Mouse (Mus musculus) neural tube, embryonic 13.5 days (tissue): ENCODE measurements around the gene Plbd2. TPM values are rescaled to one million over a fixed set of nuclear protein-coding genes. Genes with fewer than 3 reads are reported as not detected.
A peak's percentile ranks its signal among the peaks of the same experiment; 100 is the strongest.

Experiments
- ATAC-seq: fragments of 200-750 bp; cut with Nextera tagmentation; 2 replicates; pipeline ENCODE4 v1.8.0; 2017; ENCODE audit warnings: low read depth, mild to moderate bottlenecking, moderate TSS enrichment, moderate library complexity
- H3K27ac ChIP-seq: fragments of 300-500 bp; sonication (generic); replicated peaks from 2 replicates; pipeline ENCODE4 v1.5.1; 2015; ENCODE audit warnings: moderate library complexity, mild to moderate bottlenecking, inconsistent platforms
- H3K27me3 ChIP-seq: fragments of 300-500 bp; sonication (generic); 2 replicates; pipeline ENCODE4 v1.6.1; 2015; ENCODE audit warnings: mild to moderate bottlenecking, inconsistent platforms
- H3K36me3 ChIP-seq: fragments of 300-500 bp; sonication (generic); 2 replicates; pipeline ENCODE4 v1.6.1; 2015; ENCODE audit warnings: mild to moderate bottlenecking, inconsistent platforms
- H3K4me1 ChIP-seq: fragments of 300-500 bp; sonication (generic); replicated peaks from 2 replicates; pipeline ENCODE4 v1.6.1; 2015; ENCODE audit warnings: inconsistent platforms
- H3K4me2 ChIP-seq: fragments of 300-500 bp; sonication (generic); 2 replicates; pipeline ENCODE4 v1.6.1; 2015; ENCODE audit warnings: inconsistent platforms, mild to moderate bottlenecking, moderate library complexity
- H3K4me3 ChIP-seq: fragments of 300-500 bp; sonication (generic); 2 replicates; pipeline ENCODE4 v1.5.1; 2015; ENCODE audit warnings: mild to moderate bottlenecking, inconsistent platforms
- H3K9ac ChIP-seq: fragments of 300-500 bp; sonication (generic); 2 replicates; pipeline ENCODE4 v1.6.1; 2015; ENCODE audit warnings: moderate library complexity, mild to moderate bottlenecking, inconsistent platforms
- H3K9me3 ChIP-seq: fragments of 300-500 bp; sonication (generic); 2 replicates; pipeline ENCODE4 v1.6.1; 2016; ENCODE audit warnings: inconsistent platforms
- WGBS: fragments of 180-500 bp; shearing (Covaris S2); methylation state at CpG from one replicate; pipeline ENCODE4 v1.1.7; 2015; 5-methylcytosine and 5-hydroxymethylcytosine counted together
- polyA plus RNA-seq: library from polyadenylated mRNA; unstranded; fragments of >200 nt; fragmentation: Nextera tagmentation; extraction: Ambion mirVana; gene quantifications from 2 replicates; pipeline ENCODE4 v1.2.1, GENCODE M21; 2015

Gene Plbd2
- polyA plus RNA-seq, 1 experiment from 2014 or later, result 42.8 TPM

DNA sequence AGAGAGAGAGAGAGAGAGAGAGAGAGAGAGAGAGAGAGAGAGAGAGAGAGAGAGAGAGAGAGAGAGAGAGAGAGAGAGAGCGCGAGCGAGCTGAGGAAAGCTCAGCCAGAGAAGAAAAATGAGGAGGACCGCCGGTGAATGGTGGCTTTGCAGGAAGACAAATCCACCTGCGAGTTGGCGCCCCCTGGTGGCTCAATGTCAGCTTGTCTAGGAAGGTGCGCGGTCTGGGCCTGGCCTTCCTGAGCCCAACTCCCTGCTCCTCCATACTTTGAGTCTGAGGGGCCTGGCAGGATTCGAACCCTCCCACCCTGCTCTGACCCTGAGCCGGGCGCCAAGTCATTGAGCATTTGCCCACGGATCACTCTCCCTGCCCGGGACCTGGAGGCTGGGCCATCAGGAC is 62.7 kb downstream of the Plbd2 start:
- peak overlapping the region; percentile 92 for H3K9ac ChIP-seq

DNA sequence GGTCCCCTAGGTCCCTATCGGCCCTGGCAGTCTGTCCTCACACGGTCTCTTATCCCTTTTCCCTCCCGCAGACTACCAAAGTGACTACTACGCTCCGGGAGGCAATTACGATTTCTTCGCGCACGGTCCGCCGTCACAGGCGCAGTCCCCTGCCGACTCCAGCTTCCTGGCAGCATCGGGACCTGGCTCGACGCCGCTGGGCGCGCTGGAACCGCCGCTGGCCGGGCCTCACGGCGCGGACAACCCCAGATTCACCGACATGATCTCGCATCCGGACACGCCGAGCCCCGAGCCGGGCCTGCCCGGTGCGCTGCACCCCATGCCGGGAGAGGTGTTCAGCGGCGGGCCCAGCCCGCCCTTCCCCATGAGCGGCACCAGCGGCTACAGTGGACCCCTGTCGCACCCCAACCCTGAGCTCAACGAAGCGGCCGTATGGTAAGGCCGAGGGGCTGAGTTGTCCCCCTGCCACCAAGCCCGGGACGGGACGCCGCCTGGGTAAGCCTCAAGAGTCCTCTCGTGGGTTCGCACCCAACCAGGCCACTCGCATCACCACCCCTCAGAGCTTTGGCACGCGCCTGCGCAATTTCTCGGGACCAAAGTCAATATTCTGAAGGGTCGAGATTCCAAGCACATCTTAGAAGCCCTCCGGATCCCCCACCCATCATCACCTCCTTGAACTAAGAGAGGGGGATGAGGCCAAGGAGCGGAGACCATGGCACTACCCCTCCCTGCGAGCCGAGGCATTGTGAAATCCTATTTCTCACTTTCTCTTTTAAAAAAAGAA is 63.3 kb downstream of the Plbd2 start:
- peaks cover 76% of the 10 kb centered on the region for H3K27me3 ChIP-seq
- H3K36me3 ChIP-seq, result peaks cover 7% of the 10 kb centered on the region
- peak; percentile 32; the same call in 1 of the 2 replicates for ATAC-seq
- H3K27ac ChIP-seq, result peak overlapping the region; percentile 94
- no peaks in the 10 kb centered on the region for H3K9me3 ChIP-seq
- H3K4me3 ChIP-seq, result peak overlapping the region; percentile 59
- peak overlapping the region; percentile 92 for H3K9ac ChIP-seq
- peaks cover 38% of the 10 kb centered on the region for H3K4me1 ChIP-seq
- WGBS, result 1% methylated on average over 61 of the region's 61 CpGs
- H3K4me2 ChIP-seq, result peak overlapping the region; percentile 68

More for the DNA sequence above, 62.7 kb downstream of the Plbd2 start:
- ATAC-seq, result peak; percentile 72
- H3K9me3 ChIP-seq, result no peaks in the 10 kb centered on the region
- WGBS, result 4% methylated on average over 14 of the region's 14 CpGs
- H3K36me3 ChIP-seq, result peaks cover 7% of the 10 kb centered on the region
- peaks cover 73% of the 10 kb centered on the region for H3K27me3 ChIP-seq
- H3K4me2 ChIP-seq, result peak overlapping the region; percentile 68
- peak overlapping the region; percentile 94 for H3K27ac ChIP-seq
- H3K4me3 ChIP-seq, result peak overlapping the region; percentile 59
- H3K4me1 ChIP-seq, result peaks cover 36% of the 10 kb centered on the region

DNA sequence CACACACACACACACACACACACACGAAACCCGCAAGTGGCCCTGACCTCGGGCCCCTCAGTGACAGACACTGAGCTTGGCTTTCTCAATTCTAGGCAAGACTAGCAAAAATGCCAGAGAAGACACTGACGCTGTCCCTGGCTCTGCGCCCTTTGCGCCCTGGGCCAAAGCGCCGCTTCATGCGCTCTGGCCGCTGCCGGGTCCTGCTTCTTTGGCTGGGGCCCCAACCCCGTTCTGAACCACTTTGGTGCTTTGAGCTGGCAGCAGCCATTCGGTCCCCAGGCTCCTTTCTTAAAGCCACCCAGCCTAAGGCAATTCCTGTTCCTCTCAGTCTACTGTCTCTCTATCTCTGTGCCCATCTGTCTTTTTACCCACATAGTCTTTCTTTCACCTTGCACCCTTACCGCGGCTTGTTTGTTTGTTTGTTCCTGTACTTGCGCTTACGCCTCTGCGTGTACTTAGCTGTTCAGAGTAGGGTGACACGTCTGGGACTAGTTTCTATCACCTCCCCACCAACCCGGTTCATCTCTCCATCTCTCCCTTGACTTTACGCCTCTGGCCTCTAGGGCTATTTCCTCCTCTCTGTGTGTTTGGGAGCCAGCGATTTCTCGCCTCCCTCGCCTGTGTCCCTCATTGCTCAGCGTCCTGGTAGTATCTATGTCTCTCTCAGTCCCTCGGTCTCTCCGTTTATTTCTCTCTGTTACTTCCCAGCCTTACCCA is 64.3 kb downstream of the Plbd2 start:
- Histone ChIP-seq H3K9ac (peak overlapping the region; percentile 92), H3K9me3 (no peaks in the 10 kb centered on the region), H3K4me3 (peak overlapping the region; percentile 59), H3K36me3 (peaks cover 7% of the 10 kb centered on the region), H3K27me3 (peaks cover 76% of the 10 kb centered on the region), H3K27ac (peak overlapping the region; percentile 94), H3K4me2 (peak overlapping the region; percentile 68), H3K4me1 (peaks cover 38% of the 10 kb centered on the region)
- ATAC-seq, result no peak
- 2% methylated on average over 27 of the region's 27 CpGs for WGBS

- no peak for ATAC-seq
- Histone ChIP-seq H3K4me3 (peak overlapping the region; percentile 59), H3K4me2 (peak overlapping the region; percentile 68), H3K9ac (peak overlapping the region; percentile 92), H3K36me3 (peaks cover 7% of the 10 kb centered on the region), H3K27me3 (peaks cover 80% of the 10 kb centered on the region), H3K4me1 (peaks cover 38% of the 10 kb centered on the region), H3K9me3 (no peaks in the 10 kb centered on the region), H3K27ac (peak overlapping the region; percentile 94)
- WGBS, result 1% methylated on average over 13 of the region's 13 CpGs
Measured at GRCm38 (mm10) chr5:120438469-120438868, 65.0 kb downstream of the Plbd2 start.

- Histone ChIP-seq H3K9me3 (no peaks in the 10 kb centered on the region), H3K9ac (peak overlapping the region; percentile 92), H3K4me3 (peak overlapping the region; percentile 59), H3K36me3 (peaks cover 7% of the 10 kb centered on the region), H3K4me2 (peak overlapping the region; percentile 68), H3K4me1 (peaks cover 38% of the 10 kb centered on the region), H3K27ac (peak overlapping the region; percentile 94), H3K27me3 (peaks cover 83% of the 10 kb centered on the region)
- 0% methylated on average over 32 of the region's 33 CpGs for WGBS
- no peak for ATAC-seq
Measured at GRCm38 (mm10) chr5:120437986-120438385, 65.4 kb downstream of the Plbd2 start.

- Histone ChIP-seq H3K9ac (peak overlapping the region; percentile 92), H3K27me3 (peaks cover 83% of the 10 kb centered on the region), H3K4me2 (peak overlapping the region; percentile 68), H3K9me3 (no peaks in the 10 kb centered on the region), H3K27ac (peak overlapping the region; percentile 94), H3K4me3 (peak overlapping the region; percentile 59), H3K36me3 (peaks cover 7% of the 10 kb centered on the region), H3K4me1 (peaks cover 38% of the 10 kb centered on the region)
- WGBS, result 2% methylated on average over 17 of the region's 17 CpGs
- ATAC-seq, result no peak
Measured at GRCm38 (mm10) chr5:120437539-120437938, 65.9 kb downstream of the Plbd2 start.

GRCm38 (mm10) chr5:120436885-120437495 is 66.4 kb downstream of the Plbd2 start:
- under 1% methylated on average over 18 of the region's 18 CpGs for WGBS
- Histone ChIP-seq H3K4me1 (peaks cover 39% of the 10 kb centered on the region), H3K4me3 (peak overlapping the region; percentile 59), H3K4me2 (peak overlapping the region; percentile 68), H3K9ac (peak overlapping the region; percentile 92), H3K27ac (peak overlapping the region; percentile 94), H3K9me3 (no peaks in the 10 kb centered on the region), H3K27me3 (peaks cover 84% of the 10 kb centered on the region), H3K36me3 (peaks cover 7% of the 10 kb centered on the region)
- ATAC-seq, result no peak

DNA sequence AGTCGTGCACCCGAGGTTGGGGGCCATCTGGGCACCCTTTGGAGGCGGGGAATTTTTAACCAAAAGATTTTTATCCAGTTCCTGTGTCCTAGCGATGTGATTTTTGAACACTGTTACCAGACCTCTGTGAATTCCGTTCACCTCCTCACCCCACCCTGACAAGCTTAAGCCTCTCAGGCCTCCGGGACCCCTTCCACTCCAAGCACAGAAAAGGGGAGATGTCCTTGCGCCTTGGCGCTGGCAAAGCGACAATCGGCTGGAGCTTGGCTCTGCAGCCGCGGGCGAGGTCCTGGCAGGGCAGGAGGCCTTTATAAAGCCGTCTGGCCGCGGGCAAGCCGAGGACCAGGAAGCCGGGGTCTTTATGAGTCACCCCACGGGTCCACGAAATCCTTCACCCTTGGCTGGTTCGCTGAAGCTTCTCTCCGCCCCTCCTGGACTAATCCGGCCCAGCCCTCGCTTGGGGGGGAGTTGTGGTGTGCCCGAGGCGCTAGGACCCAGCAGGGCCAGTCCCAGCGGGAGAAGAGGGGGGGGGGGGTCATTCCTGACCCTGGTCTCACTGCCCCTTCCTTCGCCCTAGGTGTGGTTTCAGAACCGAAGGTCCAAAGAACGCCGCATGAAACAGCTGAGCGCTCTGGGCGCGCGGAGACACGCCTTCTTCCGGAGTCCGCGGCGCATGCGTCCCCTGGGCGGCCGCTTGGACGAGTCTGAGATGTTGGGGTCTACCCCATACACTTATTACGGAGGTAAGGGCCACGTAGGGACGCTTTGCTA is 67.5 kb downstream of the Plbd2 start:
- H3K27me3 ChIP-seq, result peaks cover 94% of the 10 kb centered on the region
- H3K36me3 ChIP-seq, result peaks cover 7% of the 10 kb centered on the region
- peak overlapping the region; percentile 92 for H3K9ac ChIP-seq
- no peak for ATAC-seq
- peak overlapping the region; percentile 59 for H3K4me3 ChIP-seq
- H3K9me3 ChIP-seq, result no peaks in the 10 kb centered on the region
- H3K4me2 ChIP-seq, result peak overlapping the region; percentile 68
- WGBS, result under 1% methylated on average over 47 of the region's 47 CpGs
- peak overlapping the region; percentile 94 for H3K27ac ChIP-seq
- peaks cover 42% of the 10 kb centered on the region for H3K4me1 ChIP-seq

DNA sequence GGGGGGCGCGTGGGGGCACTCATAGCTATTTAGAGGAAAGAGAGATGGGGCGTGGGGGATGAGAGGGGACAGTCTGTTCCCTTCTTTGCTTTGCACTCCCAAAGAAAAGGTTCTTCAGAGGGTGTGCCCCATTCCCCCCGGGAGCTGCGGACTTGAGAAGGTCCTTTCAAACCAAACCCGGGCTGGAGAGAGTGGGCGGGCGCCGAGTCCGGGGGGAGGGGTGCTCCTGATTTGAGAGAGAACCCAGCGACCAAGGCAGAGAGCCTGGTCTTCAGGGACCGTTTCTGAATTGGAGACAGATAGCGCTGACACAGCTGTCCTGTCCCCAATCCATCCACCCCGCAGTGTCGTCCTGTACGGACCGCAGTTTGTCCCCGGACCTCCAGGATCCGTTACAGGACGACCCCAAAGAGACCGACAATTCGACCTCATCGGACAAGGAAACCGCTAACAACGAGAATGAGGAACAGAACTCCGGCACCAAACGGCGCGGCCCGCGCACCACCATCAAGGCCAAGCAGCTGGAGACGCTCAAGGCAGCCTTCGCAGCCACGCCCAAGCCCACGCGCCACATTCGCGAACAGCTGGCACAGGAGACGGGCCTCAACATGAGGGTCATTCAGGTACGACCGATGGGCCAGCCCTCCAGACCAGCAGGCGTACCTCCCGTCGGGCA is 68.3 kb downstream of the Plbd2 start:
- H3K9ac ChIP-seq, result peak overlapping the region; percentile 92
- peaks cover 97% of the 10 kb centered on the region for H3K27me3 ChIP-seq
- H3K36me3 ChIP-seq, result peaks cover 5% of the 10 kb centered on the region
- under 1% methylated on average over 44 of the region's 44 CpGs for WGBS
- peak overlapping the region; percentile 94 for H3K27ac ChIP-seq
- no peaks in the 10 kb centered on the region for H3K9me3 ChIP-seq
- no peak for ATAC-seq
- peaks cover 38% of the 10 kb centered on the region for H3K4me1 ChIP-seq
- peak overlapping the region; percentile 59 for H3K4me3 ChIP-seq
- H3K4me2 ChIP-seq, result peak overlapping the region; percentile 68

DNA sequence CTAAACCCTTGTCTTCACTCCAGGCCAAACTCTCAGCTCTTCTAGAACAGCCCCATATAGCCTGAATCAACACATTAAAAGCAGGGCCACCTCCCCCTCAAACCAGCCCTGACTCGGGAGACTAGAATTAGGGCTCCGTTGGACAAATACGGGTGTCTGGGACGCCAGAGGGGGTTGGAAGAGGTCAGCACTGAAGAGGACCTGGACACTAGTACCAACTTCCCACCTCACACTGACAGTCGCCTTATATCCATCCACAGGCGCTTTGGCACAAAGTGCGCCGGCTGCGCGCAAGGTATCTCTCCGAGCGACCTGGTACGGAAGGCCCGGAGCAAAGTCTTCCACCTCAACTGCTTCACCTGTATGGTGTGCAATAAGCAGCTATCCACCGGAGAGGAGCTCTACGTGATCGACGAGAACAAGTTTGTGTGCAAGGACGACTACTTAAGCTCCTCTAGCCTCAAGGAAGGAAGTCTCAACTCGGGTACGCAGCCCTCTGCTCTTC is 69.1 kb downstream of the Plbd2 start:
- no peaks in the 10 kb centered on the region for H3K9me3 ChIP-seq
- peak overlapping the region; percentile 94 for H3K27ac ChIP-seq
- H3K4me1 ChIP-seq, result peaks cover 30% of the 10 kb centered on the region
- H3K4me3 ChIP-seq, result peak overlapping the region; percentile 59
- peak overlapping the region; percentile 92 for H3K9ac ChIP-seq
- no peak for ATAC-seq
- 2% methylated on average over 21 of the region's 21 CpGs for WGBS
- H3K36me3 ChIP-seq, result peaks cover 4% of the 10 kb centered on the region; the same call in 1 of the 2 replicates
- peaks cover 97% of the 10 kb centered on the region for H3K27me3 ChIP-seq
- H3K4me2 ChIP-seq, result peak overlapping the region; percentile 68
